Mouse (Mus musculus): ENCODE results near the gene Gm20924.
"Not testable (repeated sequence)": the region's sequence is repeated elsewhere in the genome, so short reads cannot be mapped to it uniquely, and the experiment has no call there.

Gm20924 gene

DNA sequence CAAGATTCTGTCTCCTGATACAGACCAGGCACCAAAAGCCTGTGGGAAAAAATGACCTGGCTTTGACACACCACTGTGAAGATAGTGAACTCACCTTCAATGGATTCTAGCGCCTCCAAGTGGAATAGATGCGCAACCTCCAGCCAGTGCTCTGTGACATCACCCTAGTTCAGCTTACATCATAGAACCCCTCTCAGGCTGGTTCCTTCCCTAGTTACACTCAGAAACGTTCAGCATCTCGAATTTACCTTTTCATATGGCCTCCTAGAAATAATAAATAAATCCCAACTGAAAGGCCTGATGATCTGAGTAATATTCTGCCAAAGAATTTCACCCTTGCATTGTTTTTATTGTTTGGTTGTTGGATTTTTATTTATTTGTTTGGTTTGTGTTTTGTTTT lies at the start of gene Gm20924:
Gene Gm20924 (minus strand): TSS at position 101 of the 400 bp plus-strand sequence.
- in situ Hi-C loops (cut with MboI; ENCODE audit: unreplicated experiment in 2 of 2) = not testable (repeated sequence)
